Mouse (Mus musculus) kidney, postnatal 36 days (tissue): ENCODE measurements around the gene Gm28308.

ENCODE experiments used
- DNase-seq, 2 experiments: peaks; one replicate each; pipeline ENCODE4 v3.0.0; 2021 to 2022; ENCODE audit warnings: mixed read lengths in 2 of 2

Gm28308 gene

DNA sequence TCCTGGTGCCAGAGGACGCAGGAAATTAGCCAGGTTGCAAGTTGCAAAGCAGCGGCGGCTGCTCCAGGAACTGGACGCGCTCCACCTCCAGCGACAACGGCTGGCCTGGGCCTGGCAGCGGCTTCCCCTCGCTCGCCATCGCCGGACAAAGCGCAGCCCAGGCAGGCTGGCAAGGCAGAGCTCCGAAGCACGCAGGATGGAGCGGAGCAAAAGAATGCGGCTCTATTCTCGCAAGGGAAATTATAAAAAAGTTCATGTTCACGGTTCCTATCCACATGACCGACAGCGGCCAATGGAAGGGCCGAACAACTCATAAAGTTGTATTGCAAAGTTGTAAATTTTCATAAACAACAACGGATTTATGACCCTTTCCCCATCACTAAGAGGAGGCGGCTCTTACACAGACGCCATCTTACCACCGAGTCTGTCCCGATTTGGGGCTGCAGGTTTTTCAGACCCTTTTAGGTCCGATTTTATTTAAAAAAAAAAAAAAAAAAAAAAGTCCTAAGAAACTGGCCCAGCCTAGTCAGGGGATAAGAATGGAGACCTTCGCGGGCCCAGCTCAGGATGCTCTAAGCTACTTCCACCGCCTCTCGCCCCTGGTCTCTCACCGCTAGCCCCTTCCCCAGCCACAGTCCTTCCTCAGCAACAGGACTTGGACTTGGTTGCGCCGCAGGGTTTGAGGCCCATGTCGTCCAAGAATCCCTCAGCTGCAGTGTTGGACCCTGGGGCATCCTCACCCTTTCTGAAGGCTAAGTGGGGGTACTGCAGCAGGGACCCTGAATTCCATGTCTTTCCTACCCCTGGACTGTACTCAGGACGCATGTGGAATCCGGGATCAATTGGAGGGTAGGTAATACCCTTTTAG lies at the start of gene Gm28308, which contains the start of gene Hoxa3:
Gene Gm28308, minus strand, starts transcription at position 221 of the 868 bp plus-strand sequence.
Gene Hoxa3, minus strand, starts transcription at position 218 of the 868 bp plus-strand sequence.
- peak; percentile 85 to 88 for DNase-seq

DNA sequence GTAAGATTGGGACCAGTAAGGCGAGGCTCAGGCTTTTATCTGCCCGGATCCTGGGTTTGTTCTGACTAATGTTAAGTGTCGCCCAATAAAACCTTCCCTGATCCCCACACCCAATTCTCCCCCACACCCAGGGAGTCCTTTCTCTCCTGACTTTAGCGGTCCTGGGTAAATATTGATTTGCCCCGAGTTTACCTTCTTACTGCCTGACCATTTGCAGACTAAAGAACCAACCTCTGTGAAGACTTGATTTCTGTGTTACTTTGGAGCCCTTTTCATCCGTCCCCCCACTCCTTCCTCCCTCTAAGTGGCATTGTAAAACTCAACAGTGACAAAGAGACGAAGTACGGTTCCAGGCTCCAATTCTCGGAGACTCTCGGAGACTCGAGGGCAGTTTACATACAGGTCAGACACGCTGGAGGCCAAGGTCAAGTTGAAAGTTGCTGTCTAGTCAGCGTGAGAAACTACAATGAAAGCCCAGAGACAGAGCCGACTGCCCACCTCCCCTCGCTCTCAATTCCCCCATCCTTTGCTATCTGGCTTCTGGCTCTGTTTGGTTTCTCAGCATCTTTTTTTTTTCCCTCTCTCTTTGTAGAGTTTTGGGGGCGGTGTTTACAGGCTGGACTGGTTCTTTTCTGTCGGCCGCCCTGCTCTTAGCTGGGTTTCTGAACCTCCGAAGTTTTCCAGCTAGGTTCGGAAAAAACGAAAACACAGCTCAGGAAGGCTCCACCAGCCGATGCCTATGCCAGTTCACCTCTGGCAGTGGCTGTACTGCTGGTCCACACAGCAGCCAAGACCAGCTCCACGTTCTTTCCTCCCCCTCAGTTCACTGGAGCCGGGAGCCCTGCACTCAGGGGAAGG lies 49.6 kb upstream of the Gm28308 start:
- peak in 1 of 2 experiments; percentile 29 for DNase-seq

DNA sequence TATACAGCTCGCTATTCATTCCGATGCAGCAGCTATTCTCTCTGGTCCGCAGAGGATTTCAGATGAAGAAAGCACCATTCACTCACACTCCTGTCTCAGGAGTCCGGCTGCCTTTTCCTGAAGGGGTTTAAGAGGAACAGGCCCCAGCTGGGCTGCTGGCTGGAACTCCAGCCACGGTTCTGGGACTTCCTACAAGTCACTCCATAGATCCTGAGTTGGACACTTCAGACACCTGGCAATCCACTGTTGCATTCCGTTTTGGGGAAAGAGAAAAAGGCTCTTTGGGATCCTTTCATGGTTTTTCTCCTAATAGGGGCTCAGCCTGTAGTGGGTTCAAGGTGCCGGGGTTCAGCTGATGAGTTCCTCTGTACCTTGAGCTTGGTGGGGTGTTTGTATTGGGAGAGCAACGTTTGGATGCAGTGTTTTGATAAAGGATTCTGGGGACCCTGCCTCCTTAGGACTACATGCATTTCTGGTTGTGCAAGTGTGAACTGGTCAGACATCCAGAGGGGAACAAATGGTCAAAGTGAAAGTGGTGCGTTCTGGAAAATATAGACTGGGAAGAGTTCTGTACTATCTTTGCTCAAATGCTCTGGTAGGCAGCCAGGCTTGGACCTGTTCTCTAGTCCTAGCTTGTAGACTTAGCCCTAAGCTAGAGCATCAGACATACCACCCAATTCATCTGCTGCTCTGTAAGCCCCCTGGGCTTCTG lies 48.8 kb upstream of the Gm28308 start:
- peak in 1 of 2 experiments; percentile 15 for DNase-seq

DNA sequence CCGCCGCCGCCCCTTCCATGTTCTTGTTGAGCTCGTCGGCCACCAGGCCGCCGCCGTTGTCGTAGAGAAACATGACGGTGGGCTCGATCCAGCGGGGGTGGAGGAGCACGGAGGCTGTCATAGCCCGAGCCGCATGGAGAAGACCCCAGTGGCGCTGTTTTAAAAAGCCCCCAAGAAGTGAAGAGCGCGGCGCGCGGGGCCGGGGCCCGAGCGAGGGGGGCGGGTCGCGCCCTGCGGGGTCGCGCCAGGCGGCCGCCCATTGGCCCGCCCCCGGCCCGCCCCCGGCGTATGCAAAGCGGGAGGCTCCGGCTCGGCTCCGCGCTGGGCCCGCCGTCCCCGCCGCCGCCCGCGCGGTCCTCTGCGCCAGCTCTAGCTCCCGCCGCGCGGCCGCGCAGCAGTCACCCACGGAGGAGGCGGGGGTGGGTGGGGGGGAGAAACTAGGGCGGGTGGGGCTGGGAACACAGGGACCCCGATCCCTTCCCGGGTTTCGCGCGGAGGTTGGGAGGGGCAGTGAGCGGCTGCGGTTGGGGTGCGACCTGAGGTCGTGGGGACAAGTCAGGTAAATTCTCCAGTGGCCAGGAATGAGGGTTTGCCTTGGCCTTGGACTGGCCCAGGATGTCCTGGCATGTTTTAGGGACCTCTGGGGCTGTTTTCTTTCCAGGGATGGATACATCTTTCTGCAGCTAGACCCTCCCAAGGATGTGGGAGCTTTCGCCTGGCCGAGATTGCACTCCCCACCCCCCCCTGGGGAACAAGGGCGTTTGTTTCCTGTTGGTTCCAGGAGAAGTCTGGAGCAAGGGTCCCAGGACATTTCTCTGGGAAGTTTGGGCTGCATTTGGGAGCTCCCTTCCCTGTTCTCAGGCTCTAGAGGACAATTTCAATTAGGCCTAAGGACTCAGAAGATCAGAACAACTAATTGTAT lies 47.8 kb upstream of the Gm28308 start, which contains the start of gene Hoxa13:
Gene Hoxa13, minus strand, starts transcription at position 227 of the 922 bp plus-strand sequence.
- peak in 1 of 2 experiments; percentile 33 for DNase-seq

DNA sequence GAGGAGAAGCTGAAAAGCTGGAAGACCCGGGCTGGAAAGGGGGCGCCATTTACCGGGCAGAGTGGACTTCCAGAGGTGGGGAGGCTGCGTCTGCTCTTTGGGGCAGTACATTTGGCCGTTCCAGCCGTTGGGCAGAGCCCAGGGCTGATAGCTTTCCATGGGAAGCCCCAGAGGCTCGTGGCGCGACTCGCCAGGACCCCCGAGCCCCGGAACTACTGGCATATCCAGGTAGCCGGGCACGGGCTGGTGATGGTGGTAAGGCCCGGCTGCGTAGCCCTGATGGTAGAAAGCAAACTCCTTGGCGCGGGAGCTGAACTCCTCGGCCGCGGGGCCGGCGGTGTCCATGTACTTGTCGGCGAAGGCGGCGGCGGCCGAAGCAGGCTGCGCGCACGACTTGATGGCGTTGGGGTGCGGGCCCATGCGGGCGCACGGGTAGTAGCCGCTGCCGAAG lies 46.7 kb upstream of the Gm28308 start:
- DNase-seq: peak in 1 of 2 experiments; percentile 38

DNA sequence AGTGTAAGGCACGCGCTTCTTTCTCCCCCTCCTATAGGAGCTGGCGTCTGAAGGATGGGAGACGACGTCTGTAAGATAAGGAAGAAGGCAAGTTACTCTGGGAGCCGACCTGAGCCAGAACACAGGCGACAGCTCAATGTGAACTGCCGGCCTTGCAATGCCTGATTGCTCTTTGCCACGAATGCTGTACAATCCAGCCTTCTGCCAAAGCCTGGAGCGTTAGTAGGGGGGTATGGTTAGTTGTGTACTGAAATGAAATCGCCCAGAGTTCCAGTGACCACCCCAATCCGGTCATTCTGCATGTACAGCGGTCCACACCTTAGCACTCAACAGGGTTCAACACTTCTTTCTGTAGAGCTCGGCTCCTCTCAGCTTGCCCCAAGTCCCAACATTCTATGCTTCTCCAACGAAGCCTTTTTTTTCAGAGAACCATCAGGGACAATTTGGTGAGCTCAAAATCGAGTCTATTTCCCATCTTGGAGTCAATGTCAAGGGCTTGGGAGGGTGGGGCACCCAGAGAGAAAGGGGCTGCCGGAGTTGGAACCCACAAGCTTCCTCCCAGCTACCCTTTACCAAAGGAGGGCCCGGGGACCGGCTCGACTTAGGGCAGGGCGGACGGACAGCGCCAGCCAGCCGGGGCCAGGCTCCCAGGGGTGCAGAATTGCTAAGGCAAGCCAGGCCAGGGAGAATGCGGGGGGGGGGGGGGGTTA lies 46.1 kb upstream of the Gm28308 start:
- peak in 1 of 2 experiments; percentile 30 for DNase-seq

DNA sequence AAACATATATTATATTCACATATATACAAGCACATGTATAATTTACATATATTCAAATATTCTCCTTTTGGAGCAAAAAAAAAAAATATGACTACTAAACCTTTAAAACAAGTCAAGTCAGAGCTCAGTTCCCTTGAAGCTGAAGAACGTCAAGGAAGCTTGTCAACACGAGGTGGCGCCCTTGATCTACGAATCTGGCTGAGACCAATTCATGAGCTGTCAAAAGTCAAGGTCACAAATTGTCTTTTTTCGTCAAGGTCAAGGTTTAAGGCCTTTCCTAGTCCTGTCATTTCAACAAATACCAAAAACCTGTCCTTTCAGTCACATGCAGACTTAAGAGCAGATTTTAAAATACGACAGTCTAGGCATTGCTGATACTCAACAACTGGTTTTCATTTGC lies 43.8 kb upstream of the Gm28308 start:
- DNase-seq: peak; percentile 84 to 94

DNA sequence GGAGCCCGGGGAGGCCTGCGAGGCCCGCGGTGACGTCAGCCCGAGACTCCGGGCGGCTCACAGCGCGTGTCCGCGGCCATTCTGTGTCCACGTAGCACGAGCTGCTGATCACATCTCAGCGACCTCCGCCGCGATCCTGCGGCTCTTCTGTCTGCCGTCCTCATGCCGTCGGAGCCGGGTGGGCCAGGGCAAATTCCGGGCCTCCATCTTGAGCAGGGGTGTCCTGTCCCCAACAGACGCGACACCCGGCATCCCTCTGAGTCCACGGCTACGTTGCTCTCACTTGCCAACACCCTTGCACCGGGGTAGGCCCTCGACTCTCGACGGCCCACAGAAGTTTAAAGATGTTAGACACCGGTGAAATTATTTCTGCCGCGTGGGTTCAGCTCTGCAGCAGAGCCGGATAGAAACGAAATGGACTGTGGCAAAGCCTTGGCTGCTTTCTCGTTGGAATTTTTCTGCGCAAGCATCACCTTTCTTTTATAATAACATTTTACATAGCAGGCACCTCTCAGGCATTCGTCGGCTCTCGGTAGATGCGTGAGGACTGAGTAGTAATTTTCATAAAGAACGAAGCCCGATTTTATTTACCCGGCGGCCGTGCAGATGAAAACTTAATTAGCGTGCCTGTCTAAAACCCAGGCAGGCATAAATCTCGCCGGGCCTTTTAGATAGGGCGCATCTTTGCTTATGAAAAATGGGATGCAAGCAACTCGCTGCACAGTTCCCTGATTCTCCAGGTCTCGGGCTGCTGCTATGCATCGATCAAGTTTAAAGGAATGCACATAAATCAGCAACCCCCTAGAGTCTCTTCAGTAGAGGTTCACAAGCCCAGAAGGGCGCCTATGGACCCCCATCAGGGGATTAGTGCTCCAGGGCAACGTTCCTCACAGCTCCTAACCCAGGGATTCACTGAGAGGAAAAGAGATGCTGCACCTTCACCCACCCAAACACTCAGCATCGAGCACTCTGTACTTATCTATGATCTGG lies 40.7 kb upstream of the Gm28308 start:
- DNase-seq: peak in 1 of 2 experiments; percentile 21

DNA sequence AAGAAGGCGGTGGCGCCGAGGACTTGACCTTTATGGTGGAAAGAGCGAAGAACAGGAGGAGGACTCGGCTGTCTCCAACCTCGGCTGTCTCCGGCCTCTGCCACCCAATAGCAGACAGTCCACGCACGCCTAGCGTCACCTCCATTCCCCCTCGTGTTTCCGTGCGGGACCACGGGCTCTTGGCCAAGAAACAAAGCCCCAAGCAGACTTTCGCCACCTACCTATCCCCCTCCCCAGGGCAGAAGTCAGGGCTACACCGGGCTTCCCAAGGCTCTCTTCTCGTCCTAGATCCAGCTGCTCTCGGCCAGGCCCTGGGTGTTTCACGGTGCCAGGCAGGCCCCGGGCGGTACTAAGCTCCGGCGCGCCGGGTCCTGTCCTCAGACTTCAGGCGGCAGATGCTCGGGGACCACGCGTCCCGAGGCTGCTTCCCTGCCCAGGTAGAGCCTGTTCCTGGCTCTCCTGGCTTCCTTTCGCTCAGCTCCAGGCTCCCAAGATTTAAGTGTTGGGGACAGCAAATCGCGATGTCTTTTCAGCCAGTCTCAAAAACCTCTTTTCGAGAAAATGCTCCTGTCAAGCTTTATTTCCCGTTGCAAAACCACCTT lies 39.7 kb upstream of the Gm28308 start:
- DNase-seq: peak in 1 of 2 experiments; percentile 5

DNA sequence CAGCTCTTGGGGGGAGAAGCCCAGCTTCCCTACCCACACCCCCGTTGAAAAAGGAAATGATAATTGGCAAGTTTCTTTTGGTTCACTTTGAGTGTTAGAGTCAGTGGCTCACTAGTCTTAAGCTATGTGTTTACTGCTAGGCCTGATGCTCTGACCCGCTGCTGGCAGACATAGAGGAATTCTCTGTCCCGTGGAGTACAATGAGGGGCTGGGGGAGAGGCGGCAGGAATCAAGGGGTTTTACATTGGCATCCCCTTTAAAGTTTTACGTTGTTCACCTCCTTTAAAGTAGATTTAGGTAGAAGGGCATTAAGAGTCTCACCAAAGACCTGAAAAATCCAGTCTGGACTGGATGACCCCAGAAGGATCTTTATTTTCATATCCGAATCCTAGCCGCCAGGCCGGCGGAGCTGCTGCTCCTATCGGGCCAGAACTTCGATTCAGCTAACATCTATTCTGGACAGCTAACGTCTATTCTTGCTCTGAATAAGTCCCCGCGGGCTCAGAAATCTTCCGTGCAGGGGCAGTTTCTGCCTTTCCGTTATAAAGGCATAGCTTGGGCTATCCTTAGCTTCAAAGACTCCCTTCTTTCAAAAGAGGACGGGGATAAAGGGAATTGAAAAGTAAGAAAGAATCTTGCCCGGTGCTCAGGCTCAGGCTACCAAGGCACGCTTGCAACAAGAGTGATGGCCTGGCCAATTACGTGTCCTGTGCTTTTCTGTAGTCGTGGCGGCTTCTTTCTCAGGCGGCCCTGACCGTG lies 39.1 kb upstream of the Gm28308 start:
- no peak for DNase-seq

DNA sequence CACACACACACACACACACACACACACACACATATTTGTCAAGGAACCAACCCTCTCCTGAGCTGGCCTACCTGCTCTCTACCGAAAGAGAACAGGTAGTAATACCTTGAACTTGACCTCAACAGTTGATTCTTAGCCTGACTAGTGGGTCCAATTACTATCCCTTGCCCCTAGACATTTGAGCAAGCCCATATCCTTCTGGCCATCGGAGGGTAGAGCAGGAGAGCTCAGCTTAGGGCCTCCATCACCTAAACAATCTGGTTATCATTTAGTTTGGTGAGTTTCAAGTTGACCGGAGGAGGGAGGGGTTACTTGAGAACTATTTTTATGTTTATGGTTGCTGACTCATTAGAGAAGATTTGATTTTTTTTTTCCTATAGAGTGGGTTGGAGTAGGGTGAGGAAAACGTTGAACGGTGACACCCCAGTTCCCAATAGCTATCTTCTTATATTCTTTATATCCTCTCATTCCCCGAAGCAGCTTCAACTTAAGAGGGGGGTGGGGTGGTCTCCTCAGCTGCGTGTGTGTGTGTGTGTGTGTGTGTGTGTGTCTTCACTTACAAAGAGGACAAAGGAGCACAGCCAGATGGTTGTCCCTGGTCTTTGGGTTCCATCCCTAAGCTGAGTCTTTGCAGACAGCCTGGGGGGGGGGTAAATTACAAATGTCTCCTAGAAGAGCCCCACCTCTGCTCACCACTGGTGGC lies 38.2 kb upstream of the Gm28308 start:
- DNase-seq: no peak

DNA sequence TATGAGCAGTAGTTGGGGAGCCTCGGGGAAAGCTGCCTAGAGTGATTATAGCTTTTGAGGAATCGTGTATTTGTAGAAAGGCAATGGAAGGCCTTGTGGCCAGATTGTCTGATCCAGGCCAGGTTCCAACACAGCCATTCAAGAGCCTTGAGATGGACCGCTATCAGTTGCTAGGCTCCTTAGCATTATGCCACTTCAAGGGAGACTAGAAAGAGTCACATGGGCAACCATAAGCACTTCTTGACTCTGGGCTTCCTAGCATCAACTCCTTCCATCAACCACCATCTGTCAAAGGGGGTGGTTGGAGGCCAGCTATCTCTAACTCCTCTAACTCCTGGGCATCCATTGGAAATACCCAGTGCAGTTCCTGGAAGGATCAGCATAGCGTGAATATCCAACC lies 36.7 kb upstream of the Gm28308 start:
- DNase-seq: no peak

DNA sequence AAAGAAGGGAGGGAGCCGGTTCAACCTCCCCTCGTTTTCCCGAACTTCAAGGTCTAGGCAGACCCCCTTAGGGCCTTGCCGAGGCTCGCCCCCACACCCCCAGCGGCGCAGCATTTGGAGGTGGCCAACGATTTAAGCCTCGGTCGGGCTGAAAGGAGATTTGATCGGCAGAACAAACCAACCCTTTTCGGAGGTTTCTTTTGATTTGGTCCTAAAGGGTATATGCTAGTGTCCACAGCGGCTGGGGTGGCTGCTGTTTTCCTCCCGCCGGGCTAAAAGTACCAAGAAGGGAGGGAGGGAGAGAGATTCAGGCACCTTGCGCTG lies 36.2 kb upstream of the Gm28308 start:
- DNase-seq: no peak

DNA sequence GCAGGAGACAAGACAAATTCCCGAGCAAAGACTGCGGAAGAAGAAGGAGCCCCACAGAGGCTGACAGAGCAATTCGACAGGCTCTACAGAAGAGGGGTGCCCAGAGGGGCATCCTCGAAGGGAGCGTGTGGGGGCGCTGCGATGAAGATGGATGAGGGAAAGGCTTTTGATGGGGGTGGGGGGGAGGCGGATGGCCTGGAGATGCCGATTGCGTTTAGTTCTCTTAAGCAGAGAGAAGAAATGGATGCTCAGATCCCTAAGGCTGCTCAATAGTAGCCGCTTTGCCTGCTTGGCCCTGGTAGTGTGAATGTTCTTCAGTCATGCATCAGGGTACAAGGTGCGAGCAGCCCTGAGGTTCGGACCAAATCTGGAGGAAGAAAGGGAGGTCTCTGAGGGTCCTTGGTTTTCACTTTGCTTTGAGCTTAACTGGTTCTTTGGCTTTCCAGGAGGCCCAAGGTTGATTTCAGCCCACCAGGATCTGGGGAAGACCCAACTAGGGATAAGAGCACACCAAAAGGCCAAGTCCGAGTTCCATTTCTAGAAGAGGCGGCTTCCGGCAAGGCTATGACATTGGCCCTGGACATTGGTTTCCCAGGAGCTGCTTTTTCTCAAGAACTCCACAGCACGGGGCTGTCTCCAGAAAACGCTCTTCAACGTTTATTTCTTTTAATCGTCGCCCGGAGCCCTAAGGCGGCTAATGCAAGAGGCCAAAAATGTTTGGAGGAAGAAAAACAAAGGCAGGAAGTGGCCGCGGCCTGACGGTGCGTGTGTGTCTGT lies 35.7 kb upstream of the Gm28308 start:
- DNase-seq: peak in 1 of 2 experiments; percentile 12

DNA sequence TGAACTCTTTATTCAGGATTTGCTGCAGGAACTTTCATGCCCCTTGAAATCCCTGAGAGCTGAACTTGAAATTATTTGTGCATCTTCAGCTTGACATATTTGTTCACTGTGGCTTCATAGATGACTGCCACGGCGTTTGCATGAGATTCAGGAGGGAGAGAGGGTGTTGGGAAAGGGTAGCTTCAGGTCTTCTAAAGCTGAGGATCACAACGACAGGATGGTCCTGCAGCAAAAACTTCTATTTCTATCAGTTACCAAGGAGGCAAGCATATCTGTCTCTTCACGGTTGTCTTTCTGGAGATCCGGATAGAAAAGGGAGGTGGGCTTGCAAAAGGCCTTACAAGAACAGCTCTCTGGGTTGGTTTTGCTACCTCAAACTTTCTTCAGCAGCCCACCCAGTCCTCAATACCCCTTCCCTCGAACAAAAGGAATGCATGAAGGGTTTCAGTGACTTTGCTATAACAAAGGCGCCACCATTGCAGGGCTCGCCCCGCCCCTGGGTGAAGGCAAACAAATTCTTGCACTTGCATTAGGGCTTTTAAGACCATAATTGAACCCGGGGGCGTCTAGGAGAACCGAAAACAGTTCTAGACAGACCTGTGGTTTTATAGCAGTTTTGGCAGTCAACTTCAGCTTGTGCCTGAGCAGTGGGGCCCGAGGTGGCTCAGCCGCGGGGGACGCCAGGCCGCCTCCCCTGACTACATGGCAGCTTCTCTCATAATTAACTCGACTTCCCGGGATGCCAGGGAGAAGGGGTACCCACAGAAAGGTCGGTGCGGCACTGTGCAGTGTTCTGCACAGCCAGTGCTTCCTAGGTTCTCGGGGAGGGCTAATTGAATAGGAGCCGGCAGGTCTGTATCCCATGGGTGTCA lies 34.9 kb upstream of the Gm28308 start:
- no peak for DNase-seq

DNA sequence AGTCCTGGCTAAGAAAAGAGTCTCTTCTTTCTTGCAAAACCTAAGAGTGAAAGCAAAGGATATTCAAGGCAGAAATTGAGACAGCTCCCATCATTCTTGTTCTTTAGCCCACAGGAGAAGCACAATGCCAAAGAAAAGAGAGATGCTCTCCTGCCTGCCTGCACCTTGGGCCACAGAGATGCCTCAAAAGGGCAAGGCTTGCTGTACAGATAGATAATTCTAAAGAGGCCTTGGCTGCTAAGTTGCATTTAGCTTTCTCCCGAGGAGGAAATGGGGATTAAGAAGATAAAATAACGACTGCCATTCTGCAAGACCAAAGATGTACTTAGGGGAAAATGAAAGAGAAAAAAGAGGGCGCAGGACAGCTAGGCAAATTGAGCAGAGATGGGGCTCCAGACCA lies 33.8 kb upstream of the Gm28308 start:
- no peak for DNase-seq
